Mouse (Mus musculus) embryonic facial prominence, embryonic 11.5 days (tissue): ENCODE data around the gene Slc4a4. TPM values are rescaled to one million over a fixed set of nuclear protein-coding genes. Genes with fewer than 3 reads are reported as not detected.

Experiments
- ATAC-seq: fragments of 200-750 bp; cut with Nextera tagmentation; replicated peaks from 2 replicates; pipeline ENCODE4 v1.8.0; 2017; ENCODE audit warnings: low read depth; ENCODE audit not compliant: insufficient number of reproducible peaks, low FRiP score, low TSS enrichment
- DNase-seq: peaks from one replicate; pipeline ENCODE4 v3.0.0-alpha.2; 2015; ENCODE audit warnings: low spot score
- H3K27ac ChIP-seq: fragments of 300-500 bp; sonication (generic); replicated peaks from 2 replicates; pipeline ENCODE4 v1.5.1; 2014; ENCODE audit warnings: mild to moderate bottlenecking, low read depth, low read length, control low read depth
- H3K27me3 ChIP-seq: fragments of 300-500 bp; sonication (generic); 2 replicates; pipeline ENCODE4 v1.6.1; 2014; ENCODE audit warnings: mild to moderate bottlenecking, low read length, moderate library complexity, mixed read lengths; ENCODE audit not compliant: control insufficient read depth, insufficient read depth
- H3K36me3 ChIP-seq: fragments of 300-500 bp; sonication (generic); replicated peaks from 2 replicates; pipeline ENCODE4 v1.6.1; 2014; ENCODE audit warnings: low read depth, mild to moderate bottlenecking, low read length, moderate library complexity, mixed read lengths; ENCODE audit not compliant: control insufficient read depth, insufficient read depth
- H3K4me1 ChIP-seq: fragments of 300-500 bp; sonication (generic); 2 replicates; pipeline ENCODE4 v1.6.1; 2014; ENCODE audit warnings: low read length, mixed read lengths; ENCODE audit not compliant: control insufficient read depth, insufficient read depth
- H3K4me2 ChIP-seq: fragments of 300-500 bp; sonication (generic); 2 replicates; pipeline ENCODE4 v1.6.1; 2014; ENCODE audit warnings: low read depth, mild to moderate bottlenecking, control low read depth, low read length, moderate library complexity
- H3K4me3 ChIP-seq: fragments of 300-500 bp; sonication (generic); 2 replicates; pipeline ENCODE4 v1.5.1; 2014; ENCODE audit warnings: low read depth, low read length, control low read depth
- H3K9ac ChIP-seq: fragments of 300-500 bp; sonication (generic); replicated peaks from 2 replicates; pipeline ENCODE4 v1.6.1; 2014; ENCODE audit warnings: mild to moderate bottlenecking, control low read depth, low read length
- H3K9me3 ChIP-seq: fragments of 300-500 bp; sonication (generic); replicated peaks from 2 replicates; pipeline ENCODE4 v1.6.1; 2016; ENCODE audit warnings: mild to moderate bottlenecking, low read length, inconsistent platforms, mixed read lengths; ENCODE audit not compliant: control insufficient read depth
- WGBS: fragments of 180-500 bp; shearing (Covaris S2); extraction: QIAGEN DNeasy Blood & Tissue Kit; methylation state at CpG from one replicate; pipeline ENCODE4 v1.1.7; 2014; 5-methylcytosine and 5-hydroxymethylcytosine counted together
- polyA plus RNA-seq: library from polyadenylated mRNA; unstranded; fragments of >200 nt; fragmentation: Nextera tagmentation; extraction: Ambion mirVana; gene quantifications from 2 replicates; pipeline ENCODE4 v1.2.1, GENCODE M21; 2014

The Slc4a4 gene
- polyA plus RNA-seq, 1 experiment from 2014 or later = 1.6 TPM

DNA sequence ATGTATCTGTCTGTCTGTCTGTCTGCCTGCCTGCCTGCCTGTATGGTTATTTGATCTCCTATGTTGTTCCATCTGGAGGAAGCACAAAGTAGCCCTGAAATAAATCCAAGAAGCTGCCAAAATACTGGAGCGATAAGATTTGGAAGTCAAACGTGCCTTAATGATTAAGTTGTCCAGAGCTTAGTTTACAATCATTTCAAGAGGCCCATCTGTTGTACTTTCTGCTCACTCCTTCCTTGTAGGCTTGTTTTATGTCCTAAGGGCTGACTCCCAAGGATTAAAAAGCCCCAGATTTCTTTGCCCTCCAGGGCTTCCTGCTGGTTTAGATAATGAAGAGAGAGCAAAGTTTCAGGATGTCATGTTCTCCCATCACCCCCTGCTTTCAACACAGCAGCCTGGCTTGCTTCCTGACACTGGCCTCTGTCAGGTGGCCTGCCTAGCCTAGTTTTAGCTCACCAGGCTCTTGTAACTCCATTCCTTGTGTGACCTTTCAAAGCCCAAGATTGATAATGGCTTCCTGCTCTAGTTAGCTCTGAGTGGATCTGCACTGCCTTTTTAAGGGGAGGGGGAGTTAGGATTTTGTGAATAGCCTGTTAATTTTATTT, 262.9 kb downstream of the Slc4a4 start:
- Histone ChIP-seq H3K4me2 (no peak overlapping the region), H3K9me3 (no peaks in the 10 kb centered on the region), H3K27me3 (no peaks in the 10 kb centered on the region), H3K36me3 (no peaks in the 10 kb centered on the region), H3K9ac (no peak overlapping the region), H3K4me3 (no peak overlapping the region), H3K4me1 (no peaks in the 10 kb centered on the region), H3K27ac (no peak overlapping the region)
- 42% methylated on average over 2 of the region's 2 CpGs for WGBS
- ATAC-seq = no peak
- no peak for DNase-seq

DNA sequence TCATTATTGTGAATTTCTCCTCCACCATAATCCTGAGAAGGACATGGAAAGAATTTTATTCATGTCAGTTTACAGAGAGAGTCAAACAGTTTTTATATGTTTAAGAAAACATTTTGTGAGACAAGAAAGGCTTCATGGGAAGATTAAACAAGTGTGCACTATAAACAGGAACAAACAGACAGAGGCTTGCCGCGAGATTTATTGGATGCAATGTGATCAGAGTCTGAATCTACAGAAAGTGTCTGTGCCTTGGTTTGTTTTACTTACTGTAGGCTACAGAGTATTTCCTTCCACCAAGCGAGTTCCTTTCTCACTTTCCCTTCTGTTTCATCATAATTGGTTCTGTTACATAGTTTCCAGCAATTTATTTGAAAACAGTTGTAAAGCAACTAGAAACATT, 264.5 kb downstream of the Slc4a4 start:
- no peaks in the 10 kb centered on the region for H3K9me3 ChIP-seq
- H3K27ac ChIP-seq = no peak overlapping the region
- 87% methylated on average over 3 of the region's 3 CpGs for WGBS
- H3K9ac ChIP-seq = no peak overlapping the region
- no peak overlapping the region for H3K4me3 ChIP-seq
- no peaks in the 10 kb centered on the region for H3K4me1 ChIP-seq
- H3K27me3 ChIP-seq = no peaks in the 10 kb centered on the region
- no peaks in the 10 kb centered on the region for H3K36me3 ChIP-seq
- no peak for ATAC-seq
- DNase-seq = no peak
- no peak overlapping the region for H3K4me2 ChIP-seq

DNA sequence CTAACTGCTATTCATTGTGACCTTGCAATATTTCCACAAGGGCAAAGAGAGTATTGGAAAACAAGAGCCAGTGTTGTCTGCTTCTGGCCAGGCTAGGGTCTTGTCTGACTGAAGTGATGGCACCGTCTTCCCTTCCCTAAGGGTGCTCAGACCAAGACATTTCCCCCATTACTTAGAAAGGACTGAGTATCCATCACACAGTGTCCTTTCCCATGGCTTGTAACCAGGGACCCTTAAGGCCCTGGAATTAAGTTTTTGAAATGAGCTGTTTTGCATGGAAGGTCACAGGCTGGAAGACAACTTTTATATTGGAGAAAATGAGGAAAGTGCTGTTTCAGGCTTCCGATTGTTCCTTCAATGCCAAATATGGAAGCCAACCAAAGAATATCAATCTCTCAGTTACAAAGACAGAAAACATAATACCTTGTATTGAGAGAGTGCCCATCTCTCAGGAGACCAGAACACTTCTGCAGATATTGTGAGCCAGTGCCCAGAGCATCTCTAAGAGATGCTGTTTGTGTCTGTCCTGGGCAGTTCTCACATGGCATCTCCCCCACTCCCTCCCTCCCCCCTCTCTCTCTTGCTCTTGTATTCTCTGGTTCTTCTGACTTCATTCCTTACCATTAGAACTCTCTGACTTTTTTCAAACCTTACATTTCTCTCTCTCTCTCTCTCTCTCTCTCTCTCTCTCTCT, 284.6 kb downstream of the Slc4a4 start:
- H3K4me3 ChIP-seq = no peak overlapping the region
- no peak for DNase-seq
- ATAC-seq = no peak
- H3K36me3 ChIP-seq = no peaks in the 10 kb centered on the region
- no peaks in the 10 kb centered on the region for H3K27me3 ChIP-seq
- no peaks in the 10 kb centered on the region for H3K4me1 ChIP-seq
- 78% methylated on average over 2 of the region's 2 CpGs for WGBS
- H3K9me3 ChIP-seq = no peaks in the 10 kb centered on the region
- H3K9ac ChIP-seq = no peak overlapping the region
- no peak overlapping the region for H3K4me2 ChIP-seq
- H3K27ac ChIP-seq = no peak overlapping the region

DNA sequence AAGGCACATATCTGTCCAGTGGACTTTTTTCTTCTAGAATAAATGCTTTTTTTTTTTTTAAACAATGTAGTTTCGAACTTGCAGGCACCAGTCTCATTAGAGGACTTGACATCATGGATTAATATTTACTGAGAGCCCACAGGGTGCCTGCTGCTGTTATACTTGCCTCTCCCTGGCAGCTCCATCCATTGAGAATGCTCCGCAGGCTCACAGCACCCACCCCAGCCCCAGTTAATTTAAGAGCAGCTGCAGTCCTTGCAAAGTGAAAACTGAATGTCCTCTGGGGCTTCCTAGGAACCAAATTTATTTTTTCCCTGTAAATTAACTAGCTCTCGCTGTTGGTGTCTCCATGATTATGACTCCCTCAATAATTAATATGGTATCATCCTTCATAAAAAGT, 303.4 kb downstream of the Slc4a4 start:
- no peak for ATAC-seq
- 69% methylated on average over 3 of the region's 3 CpGs for WGBS

DNA sequence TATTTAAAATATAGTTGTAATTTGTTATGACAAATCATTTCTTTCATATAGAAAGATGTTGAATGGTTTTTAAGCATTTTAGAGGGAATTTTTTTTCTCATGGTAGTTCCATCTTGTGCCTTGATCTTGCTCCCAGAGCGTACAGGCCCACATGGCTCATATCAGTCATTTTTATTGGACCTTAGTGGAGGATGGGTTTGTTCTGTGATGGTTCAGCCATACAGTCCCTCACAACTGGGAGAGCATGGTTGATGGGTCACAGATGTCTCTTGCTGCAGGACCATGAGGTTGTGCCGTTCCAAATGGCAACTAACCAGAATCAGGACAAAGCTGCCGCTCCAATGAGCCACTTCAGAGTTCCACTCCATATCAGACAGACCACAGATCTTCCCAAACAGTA, 308.0 kb downstream of the Slc4a4 start:
- ATAC-seq (no peak), DNase-seq (no peak)
- Histone ChIP-seq H3K36me3 (no peaks in the 10 kb centered on the region), H3K27me3 (no peaks in the 10 kb centered on the region), H3K9me3 (no peaks in the 10 kb centered on the region), H3K4me3 (no peak overlapping the region), H3K9ac (no peak overlapping the region), H3K4me1 (no peaks in the 10 kb centered on the region), H3K27ac (no peak overlapping the region), H3K4me2 (no peak overlapping the region)
- 90% methylated on average over 3 of the region's 3 CpGs for WGBS

More for the DNA sequence above, 303.4 kb downstream of the Slc4a4 start:
- H3K4me1 ChIP-seq = no peaks in the 10 kb centered on the region
- DNase-seq = no peak
- H3K9me3 ChIP-seq = no peaks in the 10 kb centered on the region
- no peak overlapping the region for H3K9ac ChIP-seq
- H3K27me3 ChIP-seq = no peaks in the 10 kb centered on the region
- no peaks in the 10 kb centered on the region for H3K36me3 ChIP-seq
- no peak overlapping the region for H3K4me2 ChIP-seq
- no peak overlapping the region for H3K27ac ChIP-seq
- no peak overlapping the region for H3K4me3 ChIP-seq

DNA sequence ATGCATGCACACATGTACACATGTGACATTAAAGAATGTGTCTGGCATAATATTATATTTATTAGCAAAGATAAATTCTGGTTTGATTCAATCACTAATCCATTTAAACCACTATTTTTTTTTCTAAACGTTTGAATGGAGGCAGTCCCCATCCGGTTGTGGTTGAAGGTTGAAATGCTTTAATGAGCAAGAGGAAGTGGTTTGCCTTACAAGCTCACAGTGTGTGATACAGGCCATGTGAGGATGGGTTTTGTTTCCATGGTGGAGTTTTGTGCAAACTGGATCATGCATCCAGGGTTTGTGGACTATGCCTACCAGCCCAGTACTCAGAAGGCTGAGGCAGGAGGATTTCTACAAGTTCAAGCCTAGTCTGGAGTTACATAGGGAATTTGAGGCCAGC, 311.9 kb downstream of the Slc4a4 start:
- no peaks in the 10 kb centered on the region for H3K4me1 ChIP-seq
- DNase-seq = no peak
- no peak overlapping the region for H3K9ac ChIP-seq
- H3K9me3 ChIP-seq = no peaks in the 10 kb centered on the region
- H3K27ac ChIP-seq = no peak overlapping the region
- no peak for ATAC-seq
- H3K4me3 ChIP-seq = no peak overlapping the region
- no peaks in the 10 kb centered on the region for H3K27me3 ChIP-seq
- WGBS = 71% methylated on average over 2 of the region's 2 CpGs
- no peaks in the 10 kb centered on the region for H3K36me3 ChIP-seq
- H3K4me2 ChIP-seq = no peak overlapping the region

DNA sequence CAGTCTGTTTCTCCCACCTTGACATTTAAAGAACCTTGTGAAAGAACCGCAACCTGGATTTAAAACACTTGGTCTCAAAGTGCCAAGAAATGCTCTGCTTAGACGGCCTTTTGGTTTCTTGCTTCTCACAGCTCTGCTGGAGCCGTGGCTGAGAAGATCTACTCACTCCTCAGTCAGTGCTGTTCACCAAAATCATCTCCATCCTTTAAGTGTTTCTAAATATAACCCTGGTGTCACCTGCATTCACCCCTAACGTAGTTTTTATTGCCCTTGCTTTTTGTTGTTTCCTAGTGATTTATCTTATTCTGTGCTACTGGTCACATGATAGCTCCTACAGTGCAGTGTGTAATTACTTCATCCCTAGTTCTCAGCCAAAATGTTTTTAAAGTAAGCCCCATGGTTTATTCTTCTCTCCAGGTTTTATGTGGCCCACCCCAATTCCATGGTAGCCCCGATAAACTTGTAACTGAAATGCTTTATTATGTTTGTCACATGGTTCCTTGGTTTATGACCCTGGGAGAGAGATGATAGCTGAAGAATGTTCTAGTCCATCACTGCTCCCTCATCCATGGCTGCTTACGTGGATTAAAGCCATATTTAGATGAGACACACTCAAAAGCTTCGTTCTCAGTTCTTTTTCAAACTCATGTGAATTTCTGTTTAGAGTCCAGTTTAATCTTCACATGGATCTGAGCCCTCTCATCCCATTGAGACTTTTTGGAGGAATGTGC, 323.5 kb downstream of the Slc4a4 start:
- 84% methylated on average over 7 of the region's 7 CpGs for WGBS
- Histone ChIP-seq H3K27ac (no peak overlapping the region), H3K36me3 (no peaks in the 10 kb centered on the region), H3K4me2 (no peak overlapping the region), H3K9me3 (no peaks in the 10 kb centered on the region), H3K4me3 (no peak overlapping the region), H3K4me1 (no peaks in the 10 kb centered on the region), H3K9ac (no peak overlapping the region), H3K27me3 (no peaks in the 10 kb centered on the region)
- DNase-seq (no peak), ATAC-seq (no peak)

DNA sequence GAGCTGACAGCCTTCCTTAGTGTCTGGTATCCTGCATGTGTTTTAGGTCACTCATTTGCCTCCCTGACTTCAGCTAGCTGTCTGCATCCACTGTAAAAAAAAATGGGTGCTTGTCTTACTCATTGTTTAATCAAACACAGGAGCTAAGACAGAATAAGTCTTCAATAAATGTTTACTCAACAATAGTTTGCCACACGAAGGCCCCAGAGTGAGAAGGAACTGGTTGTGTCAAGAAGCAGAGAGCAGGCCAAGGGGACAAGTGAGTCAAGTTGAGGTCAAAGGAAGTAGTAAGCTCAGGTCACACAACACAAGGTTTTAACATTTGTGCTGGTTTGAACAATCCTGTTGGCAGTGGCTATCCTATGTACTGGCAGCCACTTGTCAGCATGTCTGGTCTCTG, 324.4 kb downstream of the Slc4a4 start:
- Histone ChIP-seq H3K4me1 (no peaks in the 10 kb centered on the region), H3K9me3 (no peaks in the 10 kb centered on the region), H3K4me2 (no peak overlapping the region), H3K4me3 (no peak overlapping the region), H3K27ac (no peak overlapping the region), H3K27me3 (no peaks in the 10 kb centered on the region), H3K36me3 (no peaks in the 10 kb centered on the region), H3K9ac (no peak overlapping the region)
- ATAC-seq (no peak), DNase-seq (no peak)
- whole genome bisulfite sequencing = 74% methylated on average over 1 of the region's 1 CpGs
